Mouse (Mus musculus) kidney, embryonic 16.5 days (tissue): ENCODE measurements around the gene Ucp3. TPM values are rescaled to one million over a fixed set of nuclear protein-coding genes. Genes with fewer than 3 reads are reported as not detected.

Source experiments
- ATAC-seq: fragments of 200-750 bp; cut with Nextera tagmentation; 2 replicates; pipeline ENCODE4 v1.8.0; 2017; ENCODE audit warnings: moderate TSS enrichment; ENCODE audit not compliant: low FRiP score, low TSS enrichment
- H3K27ac ChIP-seq: fragments of 300-500 bp; sonication (generic); 2 replicates; pipeline ENCODE4 v1.5.1; 2014; ENCODE audit warnings: low read length
- H3K27me3 ChIP-seq: fragments of 300-500 bp; sonication (generic); 2 replicates; pipeline ENCODE4 v1.6.1; 2014; ENCODE audit warnings: low read length, control low read depth, mixed read lengths; ENCODE audit not compliant: insufficient read depth
- H3K36me3 ChIP-seq: fragments of 300-500 bp; sonication (generic); 2 replicates; pipeline ENCODE4 v1.6.1; 2014; ENCODE audit warnings: low read length, control low read depth, mixed read lengths; ENCODE audit not compliant: insufficient read depth
- H3K4me1 ChIP-seq: fragments of 300-500 bp; sonication (generic); 2 replicates; pipeline ENCODE4 v1.6.1; 2014; ENCODE audit warnings: low read length, control low read depth, mixed read lengths; ENCODE audit not compliant: insufficient read depth
- H3K4me2 ChIP-seq: fragments of 300-500 bp; sonication (generic); replicated peaks from 2 replicates; pipeline ENCODE4 v1.6.1; 2014; ENCODE audit warnings: low read depth, low read length
- H3K4me3 ChIP-seq: fragments of 300-500 bp; sonication (generic); 2 replicates; pipeline ENCODE4 v1.5.1; 2014; ENCODE audit warnings: mild to moderate bottlenecking, low read length
- H3K9ac ChIP-seq: fragments of 300-500 bp; sonication (generic); replicated peaks from 2 replicates; pipeline ENCODE4 v1.6.1; 2014; ENCODE audit warnings: low read length
- H3K9me3 ChIP-seq: fragments of 300-500 bp; sonication (generic); 2 replicates; pipeline ENCODE4 v1.6.1; 2016; ENCODE audit warnings: low read length, control low read depth
- WGBS: fragments of 180-500 bp; shearing (Covaris S2); extraction: QIAGEN DNeasy Blood & Tissue Kit; methylation state at CpG from one replicate; pipeline ENCODE4 v1.1.7; 2014; 5-methylcytosine and 5-hydroxymethylcytosine counted together
- polyA plus RNA-seq: library from polyadenylated mRNA; unstranded; fragments of >200 nt; fragmentation: Nextera tagmentation; extraction: Ambion mirVana; gene quantifications from 2 replicates; pipeline ENCODE4 v1.2.1, GENCODE M21; 2015

Gene Ucp3
- polyA plus RNA-seq, 1 experiment from 2014 or later = 0.09 TPM

- Histone ChIP-seq H3K9ac (no peak overlapping the region), H3K4me2 (no peak overlapping the region), H3K27me3 (no peaks in the 10 kb centered on the region), H3K4me3 (no peak overlapping the region), H3K9me3 (no peaks in the 10 kb centered on the region), H3K4me1 (peaks cover 11% of the 10 kb centered on the region; the same call in 1 of the 2 replicates), H3K27ac (no peak overlapping the region), H3K36me3 (peaks cover 5% of the 10 kb centered on the region)
- ATAC-seq = no peak
- 80% methylated on average over 3 of the region's 3 CpGs for WGBS
Measured at GRCm38 (mm10) chr7:100534216-100534615, 61.4 kb downstream of the Ucp3 start.

GRCm38 (mm10) chr7:100535831-100536230, 63.0 kb downstream of the Ucp3 start:
- H3K4me2 ChIP-seq = peak overlapping the region; percentile 69
- no peak for ATAC-seq

More at GRCm38 (mm10) chr7:100535831-100536230, 63.0 kb downstream of the Ucp3 start:
- H3K4me3 ChIP-seq = no peak overlapping the region; the same call in 1 of the 2 replicates
- peaks cover 11% of the 10 kb centered on the region; the same call in 1 of the 2 replicates for H3K4me1 ChIP-seq
- H3K36me3 ChIP-seq = peaks cover 17% of the 10 kb centered on the region
- no peaks in the 10 kb centered on the region for H3K27me3 ChIP-seq
- no peaks in the 10 kb centered on the region for H3K9me3 ChIP-seq
- no peak overlapping the region for H3K9ac ChIP-seq
- no peak overlapping the region for H3K27ac ChIP-seq
- 91% methylated on average over 2 of the region's 2 CpGs for WGBS

Other genes with a start within 250 kb of the Ucp3 start
- 3.4 and 4.0 TPM in 2 replicates for gene Pgm2l1, start 245.6 kb upstream of the Ucp3 start, polyA plus RNA-seq
- gene P4ha3, start 187.5 kb upstream of the Ucp3 start, polyA plus RNA-seq = 7.2 and 9.3 TPM in 2 replicates
- gene C2cd3, start 100.8 kb upstream of the Ucp3 start, polyA plus RNA-seq = 23.6 and 29.8 TPM in 2 replicates
- gene Ppme1, start 100.7 kb upstream of the Ucp3 start, polyA plus RNA-seq = 72.5 and 79.5 TPM in 2 replicates
- 221 and 250 TPM in 2 replicates for gene Ucp2, start 20.3 kb downstream of the Ucp3 start, polyA plus RNA-seq
- 0.50 and 0.60 TPM in 2 replicates for gene Dnajb13, start 42.0 kb downstream of the Ucp3 start, polyA plus RNA-seq
- gene Coa4, start 64.1 kb downstream of the Ucp3 start, polyA plus RNA-seq = 23.4 and 26.3 TPM in 2 replicates
- 88.3 and 91.1 TPM in 2 replicates for gene Rab6a, start 134.4 kb downstream of the Ucp3 start, polyA plus RNA-seq
- 81.5 and 82.3 TPM in 2 replicates for gene Mrpl48, start 135.3 kb downstream of the Ucp3 start, polyA plus RNA-seq
- 4.3 and 4.9 TPM in 2 replicates for gene Plekhb1, start 189.4 kb downstream of the Ucp3 start, polyA plus RNA-seq
- 35.2 and 41.0 TPM in 2 replicates for gene Fam168a, start 233.6 kb downstream of the Ucp3 start, polyA plus RNA-seq